Mouse (Mus musculus): Measurements from ENCODE around the gene Brix1.

DNA sequence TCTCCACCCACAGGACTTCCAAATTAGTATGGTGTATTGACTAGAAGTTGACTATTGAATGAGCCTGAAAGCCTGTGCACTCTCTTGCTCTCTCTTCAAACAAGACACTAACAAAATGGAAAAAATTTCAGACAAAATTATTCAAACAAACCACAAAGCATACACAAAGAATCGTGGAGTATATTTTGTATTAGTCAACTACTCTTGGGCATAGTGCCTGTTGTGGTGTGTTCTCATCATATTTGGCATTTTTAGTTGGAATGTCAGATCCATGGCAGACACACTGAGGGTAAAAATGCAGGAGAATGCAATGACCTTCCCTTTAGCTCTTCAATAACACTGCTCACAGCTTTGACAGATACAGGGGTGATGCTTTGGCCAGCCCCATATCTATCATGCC lies 40.1 kb upstream of the Brix1 start:
- TF ChIP-seq CTCF (IDR thresholded peaks at IDR 0.05; ENCODE audit: extremely low read depth, insufficient read length, insufficient replicate concordance, low read depth, low read length): no peak
- TF ChIP-seq POLR2A (IDR thresholded peaks at IDR 0.05; ENCODE audit: low read depth, low read length): no peak
